In the genomic region with DNA sequence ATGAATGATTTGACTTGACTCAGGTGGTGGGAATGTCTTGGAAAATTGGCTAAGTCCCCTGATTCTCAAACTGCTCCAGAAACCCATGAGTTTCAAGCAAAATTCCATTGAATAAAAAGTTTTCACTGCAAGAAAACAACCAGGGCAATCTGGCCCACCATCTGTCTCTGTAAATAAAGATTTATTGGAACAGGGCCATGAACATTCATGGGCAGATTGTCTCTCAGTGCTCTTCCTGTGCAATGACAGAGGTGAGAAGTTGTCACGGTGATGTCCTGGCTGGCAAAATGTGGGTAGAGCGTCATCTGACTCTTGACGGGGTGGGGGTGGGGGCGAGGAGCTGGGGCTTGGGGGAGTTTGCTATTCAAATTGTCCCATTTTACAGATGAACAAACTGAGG, we compare ENCODE assay signal across 18 mouse cellular contexts. TPM values are rescaled to one million over a fixed set of nuclear protein-coding genes. Genes with fewer than 3 reads are reported as not detected.
A peak's percentile ranks its signal among the peaks of the same experiment; 100 is the strongest.
DNase-seq lines count a peak whose midpoint lies in the region; TF ChIP-seq lines count a peak whose summit lies in the region.
"Had no signal": no experiment of that assay in that cellular context is flagged by ENCODE, and none has a peak within 500 bp of the region (broad histone marks: within the 10 kb centered on the region; RNA-seq: fewer than 3 reads in every experiment).

No protein-coding gene starts in this region.

- intact Hi-C loops in left cerebral cortex, postnatal 14 days (cut with DNase I), result no loop called here
- intact Hi-C loops in gastrocnemius, adult 2 months (cut with DNase I), result no loop called here

- no peak for TF ChIP-seq CTCF in gastrocnemius, adult 2 months (IDR thresholded peaks at IDR 0.05)

- no peak overlapping the region for H3K4me3 ChIP-seq in gastrocnemius, adult 2 months
- H3K4me3 ChIP-seq: embryonic facial prominence, embryonic 12.5 days; hindbrain, embryonic 12.5 days; limb, embryonic 13.5 days; liver, embryonic 15.5 days had no signal

- peak; percentile 49 to 57 for DNase-seq in left cerebral cortex, postnatal 14 days (ENCODE audit: low spot score in 2 of 2)
- DNase-seq in left cerebral cortex, adult 11 months (ENCODE audit: low spot score), result no peak
- peak; percentile 30 for DNase-seq in cerebellum, adult 8-10 months
- DNase-seq in cerebellum, postnatal 36 days, result peak; percentile 31 to 49
- DNase-seq in layer of hippocampus, postnatal 14 days (ENCODE audit: low spot score in 2 of 2), result peak; percentile 64 to 86
- no peak for DNase-seq in T-cell, adult 2 months (ENCODE audit: low spot score)
- DNase-seq in gastrocnemius, adult 2 months, result no peak
- DNase-seq: gastrocnemius, postnatal 25 days; midbrain, embryonic 14.5 days; thymus, adult 18-20 months had no signal

- H3K27ac ChIP-seq in gastrocnemius, adult 2 months, result no peak overlapping the region
- H3K27ac ChIP-seq: embryonic facial prominence, embryonic 12.5 days; hindbrain, embryonic 12.5 days; limb, embryonic 13.5 days; liver, embryonic 15.5 days had no signal

RNA-seq across cellular contexts. Expression of gene Gm11733, which starts 24.8 kb away (rescaled TPM):
- under 1 TPM in 1 of 2 experiments, not detected in 1; 0.35 TPM for total RNA-seq in left cerebral cortex, postnatal 14 days (2021)
- not detected for total RNA-seq in layer of hippocampus, postnatal 14 days (2021)
- not detected for total RNA-seq in gastrocnemius, adult 2 months (2021)
- total RNA-seq: common myeloid progenitor, adult 5-6 weeks; ES-E14; gastrocnemius, postnatal 25 days; megakaryocyte progenitor cell, adult 5-6 weeks; neutrophil, adult 5-6 weeks had no signal

Comparison
In these comparisons a context has a peak if more than half of its experiments do, and no peak if none do; other contexts are left out.
1. DNase-seq: peak in left cerebral cortex, postnatal 14 days (2 of 2), cerebellum, adult 8-10 months (single experiment), cerebellum, postnatal 36 days (2 of 2) and layer of hippocampus, postnatal 14 days (2 of 2); none in left cerebral cortex, adult 11 months (single experiment), T-cell, adult 2 months (single experiment) and gastrocnemius, adult 2 months (single experiment).